ENCODE assay signal across 33 mouse cellular contexts in genomic region chr7:83982566-83982965, GRCm38 (mm10).
DNase-seq lines count a peak whose midpoint lies in the region; ATAC-seq and TF ChIP-seq lines count a peak whose summit lies in the region.
"Had no signal": no experiment of that assay in that cellular context is flagged by ENCODE, and none has a peak within 500 bp of the region (broad histone marks: within the 10 kb centered on the region; RNA-seq: fewer than 3 reads in every experiment).

No protein-coding gene starts in this region.

- no peaks in the 10 kb centered on the region for H3K4me1 ChIP-seq in lung, embryonic 14.5 days (ENCODE audit: insufficient read depth)
- H3K4me1 ChIP-seq in stomach, embryonic 16.5 days (ENCODE audit: control insufficient read depth, insufficient read depth, low read length), result no peaks in the 10 kb centered on the region
- no peaks in the 10 kb centered on the region for H3K4me1 ChIP-seq in intestine, postnatal 0 days (replicated peaks; ENCODE audit: control insufficient read depth, insufficient read depth, low read length)
- H3K4me1 ChIP-seq: embryonic facial prominence, embryonic 12.5 days; forebrain, embryonic 13.5 days; liver, embryonic 12.5 days had no signal

- ATAC-seq in lung, embryonic 14.5 days (ENCODE audit: insufficient read depth), result peak; percentile 63
- peak; percentile 45; the same call in 1 of the 2 replicates for ATAC-seq in stomach, embryonic 16.5 days (ENCODE audit: insufficient read depth, low FRiP score)
- no peak for ATAC-seq in intestine, postnatal 0 days
- ATAC-seq: CD4-positive, CD25-positive, alpha-beta regulatory T cell, adult 4 months; forebrain, embryonic 13.5 days; hindbrain, embryonic 16.5 days; liver, embryonic 12.5 days; liver, postnatal 0 days; midbrain, embryonic 16.5 days had no signal

- peak; percentile 26 for DNase-seq in lung, embryonic 14.5 days
- DNase-seq in lung, postnatal 25 days (ENCODE audit: low spot score), result no peak
- DNase-seq in 3T3-L1 (ENCODE audit: low read depth, low spot score) (peak; percentile 19), R1 (ENCODE audit: low read depth, low spot score) (peak; percentile 41)
- DNase-seq in right cerebral cortex, adult 2 months (ENCODE audit: low spot score in 2 of 2), result no peak
- DNase-seq: adrenal gland, postnatal 10 days; cerebellum, adult 11 months; cerebellum, adult 9-10 months; cerebellum, postnatal 36 days; gastrocnemius, postnatal 25 days; heart, adult 11 months; kidney, adult 8-10 months; kidney, postnatal 4 days; layer of hippocampus, postnatal 36 days; left cerebral cortex, postnatal 4 days; liver, postnatal 0 days; right cerebral cortex, adult 18-20 months; right cerebral cortex, postnatal 4 days; thymus, adult 18-20 months; thymus, postnatal 36 days had no signal

- no peak for TF ChIP-seq CTCF in lung, embryonic 14.5 days (IDR thresholded peaks at IDR 0.05; ENCODE audit: low read depth)
- no peak for TF ChIP-seq CTCF in intestine, postnatal 0 days (IDR thresholded peaks at IDR 0.05; ENCODE audit: low read depth)

- no peak overlapping the region for H3K4me2 ChIP-seq in lung, embryonic 14.5 days
- no peak overlapping the region for H3K4me2 ChIP-seq in stomach, embryonic 16.5 days (ENCODE audit: low read depth, low read length)
- no peak overlapping the region for H3K4me2 ChIP-seq in intestine, postnatal 0 days (replicated peaks; ENCODE audit: low read depth)
- H3K4me2 ChIP-seq: embryonic facial prominence, embryonic 12.5 days; forebrain, embryonic 13.5 days; heart, embryonic 15.5 days; liver, embryonic 12.5 days; midbrain, embryonic 11.5 days had no signal

- WGBS in lung, embryonic 14.5 days, result 67% methylated on average over 2 of the region's 2 CpGs
- 59% methylated on average over 2 of the region's 2 CpGs for WGBS in stomach, embryonic 16.5 days
- 61% methylated on average over 2 of the region's 2 CpGs for WGBS in intestine, postnatal 0 days

- H3K9ac ChIP-seq in lung, embryonic 14.5 days, result no peak overlapping the region
- H3K9ac ChIP-seq in stomach, embryonic 16.5 days (ENCODE audit: low read length), result no peak overlapping the region
- H3K9ac ChIP-seq in intestine, postnatal 0 days (ENCODE audit: low read depth, low read length), result no peak overlapping the region
- H3K9ac ChIP-seq: embryonic facial prominence, embryonic 12.5 days; forebrain, embryonic 13.5 days; heart, embryonic 15.5 days; liver, embryonic 12.5 days; liver, postnatal 0 days had no signal

- H3K9me3 ChIP-seq in lung, embryonic 14.5 days (ENCODE audit: low read depth, low read length), result no peaks in the 10 kb centered on the region
- no peaks in the 10 kb centered on the region for H3K9me3 ChIP-seq in stomach, embryonic 16.5 days (replicated peaks; ENCODE audit: control insufficient read depth, low read length)
- H3K9me3 ChIP-seq in intestine, postnatal 0 days (ENCODE audit: control insufficient read depth), result no peaks in the 10 kb centered on the region
- H3K9me3 ChIP-seq: embryonic facial prominence, embryonic 12.5 days; forebrain, embryonic 13.5 days; heart, embryonic 10.5 days; heart, embryonic 15.5 days; liver, embryonic 12.5 days had no signal

- no peaks in the 10 kb centered on the region for H3K36me3 ChIP-seq in lung, embryonic 14.5 days (ENCODE audit: insufficient read depth)
- H3K36me3 ChIP-seq in stomach, embryonic 16.5 days (ENCODE audit: control insufficient read depth, insufficient read depth, low read length), result no peaks in the 10 kb centered on the region
- H3K36me3 ChIP-seq in intestine, postnatal 0 days (ENCODE audit: control insufficient read depth, insufficient read depth), result no peaks in the 10 kb centered on the region
- H3K36me3 ChIP-seq: embryonic facial prominence, embryonic 12.5 days; heart, embryonic 10.5 days; heart, embryonic 15.5 days; liver, embryonic 12.5 days had no signal

- H3K27me3 ChIP-seq in lung, embryonic 14.5 days (ENCODE audit: insufficient read depth, low read length), result no peaks in the 10 kb centered on the region
- H3K27me3 ChIP-seq in stomach, embryonic 16.5 days (ENCODE audit: control insufficient read depth, insufficient read depth, low read length), result no peaks in the 10 kb centered on the region
- no peaks in the 10 kb centered on the region for H3K27me3 ChIP-seq in intestine, postnatal 0 days (replicated peaks; ENCODE audit: control insufficient read depth, insufficient read depth, low read length)
- H3K27me3 ChIP-seq: embryonic facial prominence, embryonic 12.5 days; forebrain, embryonic 13.5 days; heart, embryonic 15.5 days; liver, embryonic 12.5 days had no signal

- no peak overlapping the region for H3K4me3 ChIP-seq in lung, embryonic 14.5 days (ENCODE audit: low read depth, low read length)
- H3K4me3 ChIP-seq in stomach, embryonic 16.5 days (replicated peaks; ENCODE audit: low read length), result no peak overlapping the region
- no peak overlapping the region for H3K4me3 ChIP-seq in intestine, postnatal 0 days (ENCODE audit: low read depth, low read length)
- H3K4me3 ChIP-seq: embryonic facial prominence, embryonic 12.5 days; erythroblast, embryonic 14.5 days; forebrain, embryonic 13.5 days; heart, embryonic 10.5 days; heart, embryonic 15.5 days; liver, embryonic 12.5 days had no signal

- no peak overlapping the region for H3K27ac ChIP-seq in lung, embryonic 14.5 days (ENCODE audit: low read depth)
- no peak overlapping the region for H3K27ac ChIP-seq in stomach, embryonic 16.5 days (ENCODE audit: low read length)
- no peak overlapping the region for H3K27ac ChIP-seq in intestine, postnatal 0 days (ENCODE audit: low read depth, low read length)
- H3K27ac ChIP-seq: embryonic facial prominence, embryonic 12.5 days; forebrain, embryonic 13.5 days; heart, embryonic 10.5 days; heart, embryonic 15.5 days; kidney, postnatal 0 days; liver, embryonic 12.5 days had no signal

Comparison
In these comparisons a context has a peak if more than half of its experiments do, and no peak if none do; other contexts are left out.
1. DNase-seq: peak in lung, embryonic 14.5 days (single experiment), 3T3-L1 (single experiment) and R1 (single experiment); none in lung, postnatal 25 days (single experiment) and right cerebral cortex, adult 2 months (0 of 2).